Mouse (Mus musculus): ENCODE measurements at regions not wholly inside any gene's neighbourhood (a gene's known extent, or its start where the extent isn't known, plus 50 kb on each side); places are given as distances from the start of the nearest gene placed in this dataset.
A peak's percentile ranks its signal among the peaks of the same experiment; 100 is the strongest.
"Not testable (repeated sequence)": the region's sequence is repeated elsewhere in the genome, so short reads cannot be mapped to it uniquely, and the experiment has no call there.

DNA sequence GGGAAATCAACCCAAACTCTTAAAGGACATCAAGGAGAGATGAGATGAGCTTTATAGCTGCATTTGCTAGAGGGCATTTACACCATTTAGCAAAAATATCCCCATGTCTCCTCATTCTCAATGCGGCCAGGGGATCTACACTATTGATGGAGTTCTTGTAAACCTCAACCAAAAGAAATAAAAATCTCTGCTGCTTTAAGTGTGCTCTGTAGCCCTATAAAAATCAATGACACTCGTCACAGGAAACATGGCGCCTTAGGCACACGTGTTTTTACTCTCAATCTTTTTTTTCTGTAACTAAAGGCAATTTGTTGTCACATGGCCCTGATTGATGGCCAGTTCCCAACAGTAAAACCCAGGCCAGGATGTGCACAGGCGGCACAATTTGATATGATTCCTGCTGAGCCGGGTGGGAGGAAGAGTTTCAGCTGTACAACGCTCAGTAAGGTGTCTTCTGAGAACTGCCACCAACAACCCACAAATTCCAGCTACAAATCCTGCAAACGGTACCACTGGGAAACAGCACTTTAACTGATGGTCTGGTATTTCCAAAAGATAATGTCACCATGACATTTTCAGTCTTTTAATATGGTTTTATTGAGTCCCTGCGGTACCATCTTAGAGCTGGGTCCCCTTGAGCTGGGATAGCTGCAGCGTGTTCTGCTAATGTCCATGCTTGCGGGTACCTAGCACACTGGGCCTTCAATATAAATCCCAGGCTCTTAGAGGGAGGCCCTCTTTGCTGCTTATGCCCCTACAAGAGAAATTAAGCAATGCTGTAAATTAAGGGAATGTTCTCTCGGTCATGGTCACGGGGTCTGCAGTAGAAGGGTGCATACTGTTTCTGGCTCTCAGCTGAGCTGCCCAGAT, 78.8 kb downstream of the Tpbg start:
- ATAC-seq (ENCODE audit: low FRiP score) = no peak
- Histone ChIP-seq H3K36me3 (no peaks in the 10 kb centered on the region), H3K9ac (no peak overlapping the region), H3K27ac (no peak overlapping the region), H3K27me3 (no peaks in the 10 kb centered on the region), H3K4me1 (no peaks in the 10 kb centered on the region), H3K4me2 (replicated peaks) (no peak overlapping the region), H3K4me3 (no peak overlapping the region), H3K9me3 (replicated peaks) (no peaks in the 10 kb centered on the region)
- WGBS = 82% methylated on average over 13 of the region's 13 CpGs

GRCm38 (mm10) chr9:85925259-85925658, 83.1 kb downstream of the Tpbg start:
- Histone ChIP-seq H3K4me3 (no peak overlapping the region), H3K4me1 (no peaks in the 10 kb centered on the region), H3K9ac (no peak overlapping the region), H3K27ac (no peak overlapping the region), H3K9me3 (replicated peaks) (no peaks in the 10 kb centered on the region), H3K4me2 (replicated peaks) (no peak overlapping the region), H3K36me3 (no peaks in the 10 kb centered on the region), H3K27me3 (no peaks in the 10 kb centered on the region)
- 59% methylated on average over 1 of the region's 1 CpGs for WGBS
- ATAC-seq (ENCODE audit: low FRiP score) = no peak

- H3K36me3 ChIP-seq = no peaks in the 10 kb centered on the region
- H3K27ac ChIP-seq = no peak overlapping the region
- H3K4me2 ChIP-seq (replicated peaks) = no peak overlapping the region
- no peaks in the 10 kb centered on the region for H3K4me1 ChIP-seq
- H3K9me3 ChIP-seq (replicated peaks) = no peaks in the 10 kb centered on the region
- ATAC-seq (ENCODE audit: low FRiP score) = no peak
- no peaks in the 10 kb centered on the region for H3K27me3 ChIP-seq
- no peak overlapping the region for H3K9ac ChIP-seq
- no peak overlapping the region for H3K4me3 ChIP-seq
- 93% methylated on average over 3 of the region's 3 CpGs for whole genome bisulfite sequencing
These were observed 90.0 kb downstream of the Tpbg start for GRCm38 (mm10) chr9:85932209-85932608.

GRCm38 (mm10) chr9:85943066-85943684, 101.0 kb downstream of the Tpbg start:
- not testable (repeated sequence) for H3K4me2 ChIP-seq (replicated peaks)
- 92% methylated on average over 14 of the region's 14 CpGs for WGBS

DNA sequence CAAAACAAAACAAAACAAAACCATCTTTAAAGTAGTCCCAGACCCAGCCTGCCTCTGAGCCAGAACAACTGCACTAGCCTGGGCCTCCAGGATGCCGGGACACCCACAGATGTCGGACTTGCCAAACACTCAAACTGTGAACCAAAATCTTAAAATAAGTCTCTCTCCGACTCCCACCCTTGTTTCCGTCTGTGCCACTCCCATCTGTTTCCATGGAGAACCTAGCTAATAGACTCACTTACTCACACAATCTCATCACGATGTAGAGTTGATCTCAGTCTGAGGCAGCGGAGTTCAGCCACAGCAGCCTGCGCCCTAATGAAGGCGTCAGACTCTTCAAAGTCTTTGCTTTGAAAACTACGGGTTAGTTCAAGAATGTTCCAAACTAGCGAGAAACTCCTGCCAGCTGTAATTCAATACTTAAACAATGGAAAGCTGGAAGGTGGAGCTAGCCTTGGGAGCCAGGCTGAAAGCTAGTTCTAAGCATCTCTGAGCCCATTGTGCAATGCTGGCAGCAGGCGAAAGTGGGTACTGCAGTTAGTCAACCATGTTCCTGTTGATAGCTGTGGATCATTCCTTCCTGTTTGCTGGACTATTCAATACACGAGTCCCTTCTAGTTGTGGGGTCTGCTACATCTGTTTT, 106.4 kb downstream of the Tpbg start:
- H3K4me1 ChIP-seq = no peaks in the 10 kb centered on the region
- H3K36me3 ChIP-seq = no peaks in the 10 kb centered on the region
- no peak overlapping the region for H3K9ac ChIP-seq
- no peak for ATAC-seq (ENCODE audit: low FRiP score)
- H3K9me3 ChIP-seq (replicated peaks) = no peaks in the 10 kb centered on the region
- no peaks in the 10 kb centered on the region for H3K27me3 ChIP-seq
- no peak overlapping the region for H3K27ac ChIP-seq
- no peak overlapping the region for H3K4me2 ChIP-seq (replicated peaks)
- H3K4me3 ChIP-seq = no peak overlapping the region
- 61% methylated on average over 12 of the region's 12 CpGs for WGBS

More at GRCm38 (mm10) chr9:85943066-85943684, 101.0 kb downstream of the Tpbg start:
- ATAC-seq (ENCODE audit: low FRiP score); H3K9me3 ChIP-seq (replicated peaks); H3K36me3 ChIP-seq; H3K27ac ChIP-seq; H3K27me3 ChIP-seq; H3K9ac ChIP-seq; H3K4me1 ChIP-seq; H3K4me3 ChIP-seq: not testable (repeated sequence)

DNA sequence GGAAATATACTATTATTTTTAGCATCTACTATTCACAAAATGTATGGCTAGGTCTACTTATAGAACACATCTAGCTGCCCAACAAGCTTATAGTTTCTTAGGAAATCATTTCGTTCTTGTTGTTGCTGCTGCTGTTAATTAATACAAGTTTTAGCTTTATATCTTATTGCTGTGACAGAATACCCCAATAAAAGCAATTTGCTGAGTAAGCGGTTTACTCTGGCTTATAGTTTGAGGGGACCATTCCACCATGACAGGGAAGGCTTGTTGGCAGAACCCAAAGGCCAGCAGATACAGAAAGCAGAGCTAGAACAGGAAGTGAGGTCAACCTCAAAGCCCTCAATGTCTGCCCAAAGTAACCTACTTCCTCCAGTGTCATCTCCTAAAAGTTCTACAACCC, 109.6 kb downstream of the Tpbg start:
- Histone ChIP-seq H3K9ac (no peak overlapping the region), H3K4me1 (no peaks in the 10 kb centered on the region), H3K4me3 (no peak overlapping the region), H3K36me3 (no peaks in the 10 kb centered on the region), H3K9me3 (replicated peaks) (no peaks in the 10 kb centered on the region), H3K4me2 (replicated peaks) (no peak overlapping the region), H3K27me3 (no peaks in the 10 kb centered on the region), H3K27ac (no peak overlapping the region)
- ATAC-seq (ENCODE audit: low FRiP score) = no peak
- 88% methylated on average over 2 of the region's 2 CpGs for WGBS

DNA sequence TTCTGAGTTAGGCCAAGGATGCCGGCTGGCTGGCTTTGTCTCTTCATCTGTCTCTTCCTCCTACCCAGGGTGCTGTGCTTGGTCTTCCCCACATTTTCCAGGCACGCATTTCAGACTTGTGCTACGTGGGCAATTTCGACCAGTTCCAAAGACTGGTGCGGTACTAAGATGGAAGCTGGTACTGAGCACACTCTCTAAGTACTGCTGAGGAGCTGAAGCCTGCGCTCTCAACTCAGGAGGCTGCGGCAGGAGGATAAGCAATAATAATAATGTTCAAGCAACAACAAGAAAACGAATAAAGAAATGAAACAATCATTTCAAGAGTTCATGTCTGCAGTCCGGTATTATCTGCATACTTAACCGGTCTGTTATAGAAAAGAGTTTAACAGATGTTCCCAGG, 127.9 kb downstream of the Tpbg start:
- H3K9ac ChIP-seq = no peak overlapping the region
- H3K4me2 ChIP-seq (replicated peaks) = no peak overlapping the region
- no peaks in the 10 kb centered on the region for H3K9me3 ChIP-seq (replicated peaks)
- H3K27me3 ChIP-seq = no peaks in the 10 kb centered on the region
- WGBS = 91% methylated on average over 10 of the region's 10 CpGs
- no peaks in the 10 kb centered on the region for H3K36me3 ChIP-seq
- no peak overlapping the region for H3K27ac ChIP-seq
- no peaks in the 10 kb centered on the region for H3K4me1 ChIP-seq
- no peak for ATAC-seq (ENCODE audit: low FRiP score)
- H3K4me3 ChIP-seq = no peak overlapping the region

- Histone ChIP-seq H3K9me3 (replicated peaks) (no peaks in the 10 kb centered on the region), H3K27ac (no peak overlapping the region), H3K9ac (no peak overlapping the region), H3K4me3 (no peak overlapping the region), H3K4me2 (replicated peaks) (no peak overlapping the region), H3K4me1 (no peaks in the 10 kb centered on the region), H3K36me3 (no peaks in the 10 kb centered on the region), H3K27me3 (no peaks in the 10 kb centered on the region)
- ATAC-seq (ENCODE audit: low FRiP score) = no peak
- WGBS = 95% methylated on average over 5 of the region's 5 CpGs
These were observed 139.2 kb downstream of the Tpbg start for GRCm38 (mm10) chr9:85981428-85981827.

- H3K27ac ChIP-seq; H3K4me3 ChIP-seq; H3K36me3 ChIP-seq; H3K4me1 ChIP-seq; H3K4me2 ChIP-seq (replicated peaks); H3K9me3 ChIP-seq (replicated peaks); H3K9ac ChIP-seq; ATAC-seq (ENCODE audit: low FRiP score); H3K27me3 ChIP-seq: not testable (repeated sequence)
- WGBS = 93% methylated on average over 8 of the region's 8 CpGs
These were observed 141.3 kb downstream of the Tpbg start for GRCm38 (mm10) chr9:85983516-85983915.

GRCm38 (mm10) chr9:85985671-85986070, 143.5 kb downstream of the Tpbg start:
- Histone ChIP-seq H3K27ac (no peak overlapping the region), H3K4me1 (no peaks in the 10 kb centered on the region), H3K36me3 (no peaks in the 10 kb centered on the region), H3K9me3 (replicated peaks) (no peaks in the 10 kb centered on the region), H3K4me3 (no peak overlapping the region), H3K27me3 (no peaks in the 10 kb centered on the region), H3K4me2 (replicated peaks) (no peak overlapping the region), H3K9ac (no peak overlapping the region)
- ATAC-seq (ENCODE audit: low FRiP score) = no peak
- WGBS = 75% methylated on average over 5 of the region's 5 CpGs

DNA sequence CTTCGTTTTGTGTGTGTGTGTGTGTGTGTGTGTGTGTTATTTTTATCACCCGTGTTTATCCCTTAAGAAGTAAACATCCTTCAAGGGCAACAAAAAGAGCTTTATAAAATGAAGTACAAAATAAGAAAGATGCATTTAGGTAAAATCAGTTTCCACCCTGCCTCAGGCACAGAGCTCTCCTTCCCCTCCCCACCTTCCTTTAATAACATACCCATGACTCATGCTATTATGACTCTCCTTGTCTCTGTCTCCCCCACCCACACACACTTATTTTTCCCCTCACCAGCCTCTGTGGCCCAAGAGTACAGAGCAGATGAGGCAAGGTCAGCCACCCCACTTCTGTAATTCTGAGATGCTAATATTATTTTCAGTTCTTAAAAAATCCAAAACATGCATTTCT, 144.0 kb downstream of the Tpbg start:
- Histone ChIP-seq H3K9me3 (replicated peaks) (no peaks in the 10 kb centered on the region), H3K36me3 (no peaks in the 10 kb centered on the region), H3K27ac (no peak overlapping the region), H3K27me3 (no peaks in the 10 kb centered on the region), H3K4me1 (no peaks in the 10 kb centered on the region), H3K9ac (no peak overlapping the region), H3K4me3 (no peak overlapping the region), H3K4me2 (replicated peaks) (no peak overlapping the region)
- no peak for ATAC-seq (ENCODE audit: low FRiP score)
- WGBS = 72% methylated on average over 2 of the region's 2 CpGs

DNA sequence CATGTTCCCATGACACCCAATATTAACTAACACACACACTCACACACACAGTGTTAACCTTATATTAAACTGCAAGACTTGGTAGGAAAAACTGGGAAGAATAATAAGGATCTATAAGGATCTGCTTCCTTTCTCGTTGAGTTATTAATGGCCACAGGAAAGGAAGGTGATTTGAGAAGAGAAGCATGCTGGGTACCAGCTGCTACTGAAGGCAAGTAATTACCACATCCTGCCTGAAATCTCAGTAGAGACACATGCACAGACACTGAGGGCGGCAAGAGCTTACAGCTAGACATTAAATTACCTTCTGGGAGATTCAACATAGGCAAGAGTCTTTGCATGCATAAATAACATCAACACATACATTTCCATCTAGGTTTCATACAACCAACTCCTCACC, 160.8 kb downstream of the Tpbg start:
- Histone ChIP-seq H3K4me3 (no peak overlapping the region), H3K9me3 (replicated peaks) (no peaks in the 10 kb centered on the region), H3K9ac (no peak overlapping the region), H3K4me2 (replicated peaks) (no peak overlapping the region), H3K36me3 (no peaks in the 10 kb centered on the region), H3K27me3 (no peaks in the 10 kb centered on the region), H3K27ac (no peak overlapping the region), H3K4me1 (no peaks in the 10 kb centered on the region)
- WGBS = 68% methylated on average over 2 of the region's 2 CpGs
- ATAC-seq (ENCODE audit: low FRiP score) = peak; percentile 66
